Mouse (Mus musculus) cerebral cortex, adult 2 months (tissue): ENCODE measurements around the gene Ndufs7.

Experiments
- WGBS: fragments of 180-500 bp; shearing (Covaris S2); methylation state at CpG from one replicate; pipeline ENCODE4 v1.1.7; 2018; 5-methylcytosine and 5-hydroxymethylcytosine counted together

The Ndufs7 gene

GRCm38 (mm10) chr10:80248971-80249640 lies at the start of gene Ndufs7:
Ndufs7 (plus strand) TSS chr10:80249121.
- under 1% methylated on average over 53 of the region's 53 CpGs for WGBS

- 53% methylated on average over 3 of the region's 3 CpGs for WGBS
Observed at GRCm38 (mm10) chr10:80199440-80200008, 49.4 kb upstream of the Ndufs7 start.

- WGBS, result 92% methylated on average over 6 of the region's 6 CpGs
Observed at GRCm38 (mm10) chr10:80200485-80200884, 48.4 kb upstream of the Ndufs7 start.

- 30% methylated on average over 7 of the region's 7 CpGs for WGBS
Observed at GRCm38 (mm10) chr10:80204055-80204454, 44.9 kb upstream of the Ndufs7 start.

- 90% methylated on average over 1 of the region's 1 CpGs for WGBS
Observed at GRCm38 (mm10) chr10:80207201-80207600, 41.7 kb upstream of the Ndufs7 start.

- WGBS, result 81% methylated on average over 10 of the region's 10 CpGs
Observed at GRCm38 (mm10) chr10:80207676-80208075, 41.2 kb upstream of the Ndufs7 start.

GRCm38 (mm10) chr10:80208248-80208647 lies 40.7 kb upstream of the Ndufs7 start:
- WGBS, result 84% methylated on average over 4 of the region's 4 CpGs

GRCm38 (mm10) chr10:80208841-80209371 lies 40.0 kb upstream of the Ndufs7 start:
- WGBS, result 18% methylated on average over 24 of the region's 24 CpGs

GRCm38 (mm10) chr10:80211547-80212103 lies 37.3 kb upstream of the Ndufs7 start:
- WGBS, result 78% methylated on average over 7 of the region's 7 CpGs

- WGBS, result 65% methylated on average over 16 of the region's 16 CpGs
Observed at GRCm38 (mm10) chr10:80215048-80215772, 33.7 kb upstream of the Ndufs7 start.

- 49% methylated on average over 9 of the region's 9 CpGs for WGBS
Observed at GRCm38 (mm10) chr10:80220676-80221075, 28.2 kb upstream of the Ndufs7 start.

GRCm38 (mm10) chr10:80223137-80223536 lies 25.8 kb upstream of the Ndufs7 start:
- 86% methylated on average over 2 of the region's 2 CpGs for WGBS

GRCm38 (mm10) chr10:80226071-80226415 lies 22.9 kb upstream of the Ndufs7 start:
- WGBS, result 2% methylated on average over 14 of the region's 14 CpGs

- WGBS, result under 1% methylated on average over 72 of the region's 75 CpGs
Observed at GRCm38 (mm10) chr10:80226416-80227165, 22.3 kb upstream of the Ndufs7 start, which contains the start of gene Mum1. Mum1 (plus strand) TSS chr10:80226434.

- 7% methylated on average over 10 of the region's 10 CpGs for WGBS
Observed at GRCm38 (mm10) chr10:80227166-80227539, 21.8 kb upstream of the Ndufs7 start.

GRCm38 (mm10) chr10:80227877-80228775 lies 20.8 kb upstream of the Ndufs7 start:
- WGBS, result 21% methylated on average over 15 of the region's 15 CpGs

- 81% methylated on average over 13 of the region's 13 CpGs for WGBS
Observed at GRCm38 (mm10) chr10:80236145-80236825, 12.6 kb upstream of the Ndufs7 start.

- WGBS, result 93% methylated on average over 4 of the region's 4 CpGs
Observed at GRCm38 (mm10) chr10:80237020-80237419, 11.9 kb upstream of the Ndufs7 start.

GRCm38 (mm10) chr10:80238306-80238705 lies 10.6 kb upstream of the Ndufs7 start:
- 91% methylated on average over 3 of the region's 3 CpGs for WGBS

GRCm38 (mm10) chr10:80239791-80240190 lies 9.1 kb upstream of the Ndufs7 start:
- WGBS, result 68% methylated on average over 6 of the region's 6 CpGs
